Mouse (Mus musculus): Measurements from ENCODE around the gene Dao. TPM values are rescaled to one million over a fixed set of nuclear protein-coding genes. Genes with fewer than 3 reads are reported as not detected.

Dao gene
- polyA plus RNA-seq, 1 experiment from 2014 or later: not detected

DNA sequence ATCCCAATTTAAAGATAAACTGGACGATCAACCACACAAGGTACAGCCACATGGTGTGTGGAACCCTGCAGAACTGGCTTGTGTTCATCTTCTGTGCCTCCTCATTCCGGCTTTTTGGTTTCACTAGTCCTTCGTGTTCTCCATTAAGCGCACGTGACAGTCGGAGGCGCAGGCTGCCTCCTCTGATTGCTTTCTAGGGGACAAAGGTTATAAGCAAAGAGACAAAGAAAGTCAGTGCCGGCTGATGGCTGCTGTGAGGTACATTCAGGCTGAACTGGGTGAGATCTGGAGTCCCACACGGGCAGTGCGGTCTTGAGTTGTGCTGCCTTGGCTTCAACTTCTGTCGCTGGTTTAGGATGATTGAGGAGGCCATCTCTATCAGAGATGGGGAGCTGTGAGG is 1.1 kb downstream of the Dao start:
- H3K9ac ChIP-seq (replicated peaks): no peak overlapping the region
- H3K36me3 ChIP-seq: no peaks in the 10 kb centered on the region
- H3K4me1 ChIP-seq: no peaks in the 10 kb centered on the region
- ATAC-seq (replicated peaks): no peak
- H3K27me3 ChIP-seq: no peaks in the 10 kb centered on the region
- H3K4me2 ChIP-seq (replicated peaks): no peak overlapping the region
- 82% methylated on average over 11 of the region's 11 CpGs for WGBS
- H3K4me3 ChIP-seq: no peak overlapping the region
- H3K9me3 ChIP-seq: no peaks in the 10 kb centered on the region
- H3K27ac ChIP-seq (replicated peaks): no peak overlapping the region

GRCm38 (mm10) chr5:114005100-114005499 is 1.6 kb downstream of the Dao start:
- H3K4me1 ChIP-seq: no peaks in the 10 kb centered on the region
- H3K36me3 ChIP-seq: no peaks in the 10 kb centered on the region
- no peak overlapping the region for H3K4me2 ChIP-seq (replicated peaks)
- no peaks in the 10 kb centered on the region for H3K9me3 ChIP-seq
- WGBS: 68% methylated on average over 5 of the region's 5 CpGs
- ATAC-seq (replicated peaks): no peak
- no peak overlapping the region for H3K9ac ChIP-seq (replicated peaks)
- H3K4me3 ChIP-seq: no peak overlapping the region
- H3K27me3 ChIP-seq: no peaks in the 10 kb centered on the region
- H3K27ac ChIP-seq (replicated peaks): no peak overlapping the region

GRCm38 (mm10) chr5:114006974-114007373 is 3.5 kb downstream of the Dao start:
- H3K4me1 ChIP-seq: no peaks in the 10 kb centered on the region
- no peaks in the 10 kb centered on the region for H3K9me3 ChIP-seq
- H3K27ac ChIP-seq (replicated peaks): no peak overlapping the region
- no peaks in the 10 kb centered on the region for H3K36me3 ChIP-seq
- no peak overlapping the region for H3K4me2 ChIP-seq (replicated peaks)
- H3K27me3 ChIP-seq: no peaks in the 10 kb centered on the region
- H3K9ac ChIP-seq (replicated peaks): no peak overlapping the region
- ATAC-seq (replicated peaks): no peak
- H3K4me3 ChIP-seq: no peak overlapping the region
- WGBS: 72% methylated on average over 4 of the region's 4 CpGs

DNA sequence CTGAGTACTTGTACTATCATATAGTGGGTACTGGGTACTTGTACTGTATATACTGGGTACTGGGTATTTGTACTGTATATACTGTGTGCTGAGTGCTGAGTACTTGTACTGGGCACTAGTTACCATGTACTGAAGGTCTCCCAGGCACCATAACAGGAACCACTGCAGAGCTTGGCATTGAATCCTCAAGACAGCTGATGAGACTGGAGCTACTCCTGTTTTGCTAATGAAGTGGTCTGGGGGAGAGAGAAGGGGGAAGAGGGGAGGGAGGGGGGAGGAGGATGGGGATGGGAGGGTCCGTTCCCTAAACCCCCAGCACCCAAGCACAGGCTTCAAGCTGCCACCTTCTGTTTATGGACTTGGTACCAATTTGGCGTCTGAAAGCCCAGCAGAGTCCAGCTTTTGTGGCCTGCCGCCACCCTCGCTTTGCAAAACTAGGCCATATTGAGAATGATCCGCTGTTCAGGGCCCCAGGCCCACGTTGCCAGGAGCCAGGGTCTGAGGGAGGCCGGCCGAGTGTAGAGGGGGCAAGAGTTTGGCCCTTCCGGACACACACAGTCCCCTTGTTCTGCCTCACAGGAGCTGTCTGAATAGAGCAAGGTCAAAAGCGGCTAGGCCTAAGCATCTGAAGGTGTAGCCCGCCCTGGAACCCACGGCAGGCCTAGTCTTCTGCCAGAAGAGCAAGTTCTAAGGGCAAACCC is 4.4 kb downstream of the Dao start:
- WGBS: 74% methylated on average over 12 of the region's 12 CpGs
- no peak overlapping the region for H3K27ac ChIP-seq (replicated peaks)
- no peaks in the 10 kb centered on the region for H3K36me3 ChIP-seq
- no peaks in the 10 kb centered on the region for H3K27me3 ChIP-seq
- no peak overlapping the region for H3K4me2 ChIP-seq (replicated peaks)
- no peak for ATAC-seq (replicated peaks)
- no peaks in the 10 kb centered on the region for H3K9me3 ChIP-seq
- no peak overlapping the region for H3K9ac ChIP-seq (replicated peaks)
- H3K4me3 ChIP-seq: no peak overlapping the region
- no peaks in the 10 kb centered on the region for H3K4me1 ChIP-seq

GRCm38 (mm10) chr5:114009049-114009448 is 5.5 kb downstream of the Dao start:
- Histone ChIP-seq H3K4me2 (replicated peaks) (no peak overlapping the region), H3K27ac (replicated peaks) (no peak overlapping the region), H3K9ac (replicated peaks) (no peak overlapping the region), H3K36me3 (no peaks in the 10 kb centered on the region), H3K9me3 (no peaks in the 10 kb centered on the region), H3K27me3 (no peaks in the 10 kb centered on the region), H3K4me3 (no peak overlapping the region), H3K4me1 (no peaks in the 10 kb centered on the region)
- 78% methylated on average over 4 of the region's 4 CpGs for WGBS
- ATAC-seq (replicated peaks): no peak

- Histone ChIP-seq H3K36me3 (no peaks in the 10 kb centered on the region), H3K27me3 (no peaks in the 10 kb centered on the region)
- WGBS: 72% methylated on average over 7 of the region's 7 CpGs
These were observed 11.6 kb downstream of the Dao start for GRCm38 (mm10) chr5:114015121-114015520.

GRCm38 (mm10) chr5:114024390-114024789 is 20.9 kb downstream of the Dao start:
- no peak overlapping the region for H3K9ac ChIP-seq (replicated peaks)
- H3K4me1 ChIP-seq: peaks cover 6% of the 10 kb centered on the region; the same call in 1 of the 2 replicates
- no peak overlapping the region for H3K4me3 ChIP-seq
- ATAC-seq (replicated peaks): peak; percentile 15; the same call in 1 of the 2 replicates
- no peaks in the 10 kb centered on the region for H3K9me3 ChIP-seq
- WGBS: 58% methylated on average over 6 of the region's 6 CpGs
- 0 out of 2 replicates have a peak, but pooled peaks cover 5% of the 10 kb centered on the region for H3K36me3 ChIP-seq
- H3K4me2 ChIP-seq (replicated peaks): no peak overlapping the region
- no peaks in the 10 kb centered on the region for H3K27me3 ChIP-seq
- no peak overlapping the region for H3K27ac ChIP-seq (replicated peaks)

More at GRCm38 (mm10) chr5:114015121-114015520, 11.6 kb downstream of the Dao start:
- Histone ChIP-seq H3K4me2 (replicated peaks) (no peak overlapping the region), H3K27ac (replicated peaks) (no peak overlapping the region), H3K9me3 (no peaks in the 10 kb centered on the region), H3K4me1 (no peaks in the 10 kb centered on the region), H3K9ac (replicated peaks) (no peak overlapping the region), H3K4me3 (no peak overlapping the region)
- ATAC-seq (replicated peaks): no peak

DNA sequence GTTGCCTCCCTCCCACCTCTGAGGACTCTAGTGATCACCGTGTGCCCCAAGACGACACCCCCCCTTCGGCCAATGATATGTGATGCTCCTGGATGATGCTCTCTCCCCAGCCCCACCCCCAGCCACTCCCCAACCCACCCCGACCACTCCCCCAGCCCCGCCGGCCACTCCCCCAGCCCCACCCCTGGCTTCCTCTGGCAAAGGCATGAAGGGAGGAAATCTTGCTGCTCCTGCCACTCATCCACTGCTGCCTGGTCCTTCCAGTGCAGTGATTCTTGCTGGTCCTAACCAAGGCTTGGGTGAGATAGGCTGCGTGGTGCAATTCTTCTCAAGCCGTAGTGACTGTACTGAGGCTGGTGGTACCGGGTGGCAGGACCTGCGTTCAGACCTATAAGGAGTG is 21.4 kb downstream of the Dao start:
- Histone ChIP-seq H3K27me3 (no peaks in the 10 kb centered on the region), H3K27ac (replicated peaks) (no peak overlapping the region), H3K4me2 (replicated peaks) (no peak overlapping the region), H3K9me3 (no peaks in the 10 kb centered on the region), H3K9ac (replicated peaks) (no peak overlapping the region), H3K4me1 (peaks cover 6% of the 10 kb centered on the region; the same call in 1 of the 2 replicates), H3K4me3 (no peak overlapping the region), H3K36me3 (0 out of 2 replicates have a peak, but pooled peaks cover 5% of the 10 kb centered on the region)
- peak; percentile 38 for ATAC-seq (replicated peaks)
- 12% methylated on average over 10 of the region's 10 CpGs for WGBS

DNA sequence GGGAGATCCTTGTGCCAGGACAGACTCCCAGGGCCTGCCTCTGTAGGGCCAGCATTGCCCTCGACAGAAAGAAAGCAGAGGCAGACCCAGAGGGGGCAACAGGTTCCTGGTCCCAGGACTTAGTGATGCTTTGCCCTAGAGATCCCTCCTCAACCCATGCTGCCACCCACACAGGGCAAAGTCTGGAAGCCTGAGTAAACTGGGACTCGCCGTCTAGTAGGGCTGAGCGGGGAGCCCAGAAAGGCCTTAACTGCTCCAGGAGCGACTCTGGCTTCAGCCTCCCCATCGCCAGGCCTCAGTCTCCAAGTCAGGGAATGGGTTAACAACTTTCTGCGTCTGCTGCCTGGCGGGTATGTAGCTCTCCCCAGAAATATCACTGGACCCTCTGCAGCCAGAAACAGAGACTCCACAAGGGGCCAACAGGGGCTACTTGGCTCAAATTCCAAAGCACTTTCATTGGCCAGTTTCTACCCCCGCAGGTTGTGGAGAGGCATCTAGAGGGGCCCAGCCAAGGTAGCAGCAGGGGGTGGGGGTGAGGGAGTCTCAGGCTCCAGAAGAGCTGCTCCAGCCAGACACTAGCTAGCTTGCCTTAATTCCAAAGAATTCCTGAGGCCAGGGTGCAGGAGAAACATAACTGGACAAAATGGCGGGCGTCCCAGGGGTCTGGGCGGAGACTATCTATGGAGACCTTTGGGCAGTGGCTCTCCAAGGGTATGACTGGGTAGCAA is 23.9 kb downstream of the Dao start:
- H3K4me3 ChIP-seq: no peak overlapping the region
- no peak overlapping the region for H3K9ac ChIP-seq (replicated peaks)
- H3K27me3 ChIP-seq: no peaks in the 10 kb centered on the region
- 90% methylated on average over 12 of the region's 12 CpGs for WGBS
- H3K27ac ChIP-seq (replicated peaks): no peak overlapping the region
- no peak overlapping the region for H3K4me2 ChIP-seq (replicated peaks)
- H3K9me3 ChIP-seq: no peaks in the 10 kb centered on the region
- H3K36me3 ChIP-seq: peaks cover 14% of the 10 kb centered on the region; the same call in 1 of the 2 replicates
- ATAC-seq (replicated peaks): no peak
- peaks cover 6% of the 10 kb centered on the region; the same call in 1 of the 2 replicates for H3K4me1 ChIP-seq

DNA sequence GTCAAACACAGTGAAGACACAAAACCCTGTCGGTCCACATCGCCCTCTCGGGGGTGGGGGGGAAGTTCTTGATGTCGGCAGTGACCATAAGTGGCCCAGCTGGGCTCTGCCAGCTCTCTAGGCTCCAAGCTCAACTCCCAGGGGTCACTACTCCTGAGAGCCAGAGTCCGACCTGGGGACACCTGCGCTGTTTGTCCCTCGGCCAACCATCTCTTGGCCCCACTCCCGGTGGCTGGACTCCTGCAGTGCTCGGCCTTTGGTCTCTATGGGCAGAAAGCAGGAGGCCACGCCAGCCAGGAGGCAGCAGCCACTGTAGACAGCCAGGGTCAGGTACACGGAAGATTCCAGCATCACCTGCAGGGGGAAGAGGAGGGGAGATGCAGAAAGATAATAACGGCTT is 24.6 kb downstream of the Dao start:
- no peak overlapping the region for H3K4me2 ChIP-seq (replicated peaks)
- WGBS: 81% methylated on average over 12 of the region's 12 CpGs

DNA sequence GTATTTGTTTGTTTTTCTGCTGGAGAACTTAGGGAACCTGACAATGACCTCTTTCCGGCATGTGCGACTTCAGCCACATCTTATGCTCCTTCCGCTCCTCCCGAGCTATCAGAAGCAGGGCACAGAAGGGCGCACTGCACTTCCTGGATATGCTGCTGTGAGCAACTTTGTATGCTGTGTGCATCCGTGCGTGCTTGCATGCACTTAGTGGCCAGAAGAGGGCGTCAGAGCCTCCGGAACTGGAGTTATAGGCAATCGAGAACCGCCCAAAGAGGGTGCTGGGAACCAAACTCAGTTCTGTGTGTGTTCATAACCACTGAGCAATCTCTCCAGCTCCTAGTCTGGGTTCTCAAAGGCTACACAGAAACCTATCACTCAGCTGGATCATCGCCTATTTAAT is 27.1 kb downstream of the Dao start:
- ATAC-seq (replicated peaks): no peak
- H3K4me2 ChIP-seq (replicated peaks): no peak overlapping the region

More for the DNA sequence above, 24.6 kb downstream of the Dao start:
- Histone ChIP-seq H3K9me3 (no peaks in the 10 kb centered on the region), H3K9ac (replicated peaks) (no peak overlapping the region), H3K4me3 (no peak overlapping the region), H3K27ac (replicated peaks) (no peak overlapping the region), H3K36me3 (peaks cover 19% of the 10 kb centered on the region; the same call in 1 of the 2 replicates), H3K27me3 (no peaks in the 10 kb centered on the region), H3K4me1 (peaks cover 6% of the 10 kb centered on the region; the same call in 1 of the 2 replicates)
- ATAC-seq (replicated peaks): no peak

DNA sequence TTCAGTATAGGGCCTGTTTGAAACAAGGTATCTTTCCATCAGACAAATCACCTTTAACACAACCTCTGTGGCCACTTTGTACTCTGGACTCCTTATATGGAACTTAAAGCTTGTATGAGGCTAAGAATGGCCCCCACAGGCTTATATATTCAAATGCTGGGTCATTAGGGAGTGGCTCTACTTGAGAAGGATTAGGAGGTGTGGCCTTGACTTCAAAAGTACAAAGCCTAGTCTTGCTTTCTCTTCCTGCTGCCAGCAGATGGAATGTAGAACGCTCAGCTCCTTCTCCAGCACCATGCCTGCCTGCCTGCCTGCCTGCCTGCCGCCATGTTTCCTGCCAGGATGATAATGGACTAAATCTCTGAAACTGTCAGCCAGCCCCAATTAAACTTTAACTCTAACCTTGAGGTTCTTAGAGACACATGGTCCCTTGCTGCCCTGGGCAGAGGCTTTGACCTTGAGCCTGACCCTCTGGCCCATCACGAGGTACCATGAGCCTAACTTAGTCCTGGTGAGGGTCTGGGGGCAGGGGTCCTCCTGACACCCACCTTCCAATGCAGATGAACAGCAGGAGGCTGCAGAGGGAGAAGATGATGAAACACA is 28.8 kb downstream of the Dao start:
- H3K27me3 ChIP-seq: no peaks in the 10 kb centered on the region
- no peak overlapping the region for H3K4me3 ChIP-seq
- no peaks in the 10 kb centered on the region for H3K9me3 ChIP-seq
- H3K9ac ChIP-seq (replicated peaks): no peak overlapping the region
- WGBS: 75% methylated on average over 3 of the region's 3 CpGs
- H3K4me2 ChIP-seq (replicated peaks): no peak overlapping the region
- no peak for ATAC-seq (replicated peaks)
- H3K27ac ChIP-seq (replicated peaks): no peak overlapping the region
- H3K4me1 ChIP-seq: no peaks in the 10 kb centered on the region
- H3K36me3 ChIP-seq: peaks cover 29% of the 10 kb centered on the region

More for the DNA sequence above, 27.1 kb downstream of the Dao start:
- WGBS: 87% methylated on average over 12 of the region's 12 CpGs
- Histone ChIP-seq H3K9ac (replicated peaks) (no peak overlapping the region), H3K9me3 (no peaks in the 10 kb centered on the region), H3K4me1 (no peaks in the 10 kb centered on the region), H3K27ac (replicated peaks) (no peak overlapping the region), H3K27me3 (no peaks in the 10 kb centered on the region), H3K4me3 (no peak overlapping the region), H3K36me3 (peaks cover 26% of the 10 kb centered on the region; the same call in 1 of the 2 replicates)

Measured in forebrain, embryonic 15.5 days (tissue).